Mouse (Mus musculus) liver, postnatal 0 days (tissue): ENCODE data around the gene Tfdp1. TPM values are rescaled to one million over a fixed set of nuclear protein-coding genes. Genes with fewer than 3 reads are reported as not detected.

Experiments used
- ATAC-seq: fragments of 200-750 bp; cut with Nextera tagmentation; 2 replicates; pipeline ENCODE4 v1.8.0; 2017; ENCODE audit warnings: mild to moderate bottlenecking, moderate library complexity
- DNase-seq: peaks from one replicate; pipeline ENCODE4 v3.0.0-alpha.2; 2016
- H3K27ac ChIP-seq: fragments of 300-500 bp; sonication (generic); 2 replicates; pipeline ENCODE4 v1.5.1; 2014; ENCODE audit warnings: antibody characterized with exemption, moderate library complexity, mild to moderate bottlenecking, low read depth
- H3K27me3 ChIP-seq: fragments of 300-500 bp; sonication (generic); 2 replicates; pipeline ENCODE4 v1.6.1; 2014; ENCODE audit warnings: low read length, control low read depth, mixed read lengths; ENCODE audit not compliant: insufficient read depth
- H3K36me3 ChIP-seq: fragments of 300-500 bp; sonication (generic); replicated peaks from 2 replicates; pipeline ENCODE4 v1.6.1; 2014; ENCODE audit warnings: mild to moderate bottlenecking, control low read depth, low read length, moderate library complexity, mixed read lengths; ENCODE audit not compliant: insufficient read depth
- H3K4me1 ChIP-seq: fragments of 300-500 bp; sonication (generic); 2 replicates; pipeline ENCODE4 v1.6.1; 2014; ENCODE audit warnings: antibody characterized with exemption, mild to moderate bottlenecking, control low read depth; ENCODE audit not compliant: insufficient read depth
- H3K4me2 ChIP-seq: fragments of 300-500 bp; sonication (generic); 2 replicates; pipeline ENCODE4 v1.6.1; 2014; ENCODE audit warnings: low read depth, mild to moderate bottlenecking, low read length, moderate library complexity, mixed read lengths
- H3K4me3 ChIP-seq: fragments of 300-500 bp; sonication (generic); 2 replicates; pipeline ENCODE4 v1.5.1; 2014; ENCODE audit warnings: low read depth, low read length
- H3K9ac ChIP-seq: fragments of 300-500 bp; sonication (generic); replicated peaks from 2 replicates; pipeline ENCODE4 v1.6.1; 2014; ENCODE audit warnings: mild to moderate bottlenecking, moderate library complexity
- H3K9me3 ChIP-seq: fragments of 300-500 bp; sonication (generic); 2 replicates; pipeline ENCODE4 v1.6.1; 2016; ENCODE audit warnings: mild to moderate bottlenecking, control low read depth, low read length, mixed read lengths
- CTCF ChIP-seq: sonication (generic); IDR thresholded peaks from 2 replicates; pipeline ENCODE4 v1.5.1; 2016; ENCODE audit warnings: antibody characterized with exemption, low read depth
- EP300 ChIP-seq: IDR thresholded peaks from 2 replicates; pipeline ENCODE4 v1.6.1; 2016; ENCODE audit warnings: antibody characterized with exemption, low read depth, mild to moderate bottlenecking
- WGBS: fragments of 180-500 bp; shearing (Covaris S2); extraction: QIAGEN DNeasy Blood & Tissue Kit; methylation state at CpG from one replicate; pipeline ENCODE4 v1.1.7; 2014; ENCODE audit not compliant: insufficient replicate concordance; 5-methylcytosine and 5-hydroxymethylcytosine counted together
- polyA plus RNA-seq: library from polyadenylated mRNA; unstranded; fragments of >200 nt; fragmentation: Nextera tagmentation; extraction: Ambion mirVana; gene quantifications from 2 replicates; pipeline ENCODE4 v1.2.1, GENCODE M21; 2015

Gene Tfdp1
- polyA plus RNA-seq, 1 experiment from 2014 or later = 52.5 TPM

DNA sequence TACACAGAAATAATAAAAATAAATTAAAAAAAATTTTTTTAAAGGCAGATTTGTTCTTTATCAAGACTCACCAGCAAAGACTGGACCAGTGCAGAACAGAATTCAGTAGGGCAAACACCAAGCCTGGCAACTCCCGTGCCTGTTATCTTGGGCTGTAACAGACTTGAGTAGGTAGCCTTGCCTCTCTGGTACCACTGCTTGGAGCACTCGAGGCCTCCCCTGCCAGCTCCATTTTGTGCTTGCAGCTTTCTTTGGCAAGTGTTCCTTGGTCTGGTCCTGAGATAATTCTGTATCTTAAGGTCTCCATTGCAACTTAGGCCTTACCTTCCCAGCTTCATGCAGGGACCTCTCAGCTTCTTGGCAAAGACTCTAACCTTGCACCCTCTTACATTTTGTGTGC, 3.8 kb downstream of the Tfdp1 start:
- no peak for TF ChIP-seq CTCF
- TF ChIP-seq EP300 = no peak
- no peak for DNase-seq
- Histone ChIP-seq H3K4me1 (peaks cover 29% of the 10 kb centered on the region), H3K4me3 (no peak overlapping the region), H3K36me3 (peaks cover 63% of the 10 kb centered on the region), H3K9ac (no peak overlapping the region), H3K9me3 (no peaks in the 10 kb centered on the region), H3K27ac (no peak overlapping the region), H3K27me3 (no peaks in the 10 kb centered on the region), H3K4me2 (no peak overlapping the region)
- WGBS = 47% methylated on average over 2 of the region's 2 CpGs
- no peak for ATAC-seq

DNA sequence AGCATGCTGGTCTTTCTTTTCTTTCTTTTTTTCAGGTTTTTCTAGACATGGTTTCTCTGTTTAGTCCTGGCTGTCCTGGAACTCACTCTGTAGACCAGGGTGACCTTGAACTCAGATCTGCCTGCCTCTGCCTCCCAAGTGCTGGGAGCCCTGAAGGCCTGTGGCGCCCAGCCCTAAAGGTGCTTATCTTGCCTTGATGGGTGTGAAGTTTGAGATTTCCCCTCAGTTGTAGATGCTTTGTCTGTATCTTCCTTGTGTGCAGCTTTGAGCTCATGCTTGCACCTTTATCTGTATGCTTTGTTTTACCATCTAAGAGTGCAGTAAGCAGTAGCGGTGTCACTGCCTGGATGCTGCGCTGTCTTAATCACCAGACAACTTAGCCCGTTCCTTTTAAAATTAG, 4.6 kb downstream of the Tfdp1 start:
- Histone ChIP-seq H3K27ac (no peak overlapping the region), H3K27me3 (no peaks in the 10 kb centered on the region), H3K36me3 (peaks cover 71% of the 10 kb centered on the region), H3K4me2 (no peak overlapping the region), H3K4me3 (no peak overlapping the region), H3K9me3 (no peaks in the 10 kb centered on the region), H3K9ac (no peak overlapping the region), H3K4me1 (peaks cover 22% of the 10 kb centered on the region)
- DNase-seq = no peak
- TF ChIP-seq EP300 (0 out of 2 replicates have a peak, but pooled peaks have one; percentile 14), CTCF (no peak)
- no peak for ATAC-seq
- WGBS = 65% methylated on average over 4 of the region's 4 CpGs

DNA sequence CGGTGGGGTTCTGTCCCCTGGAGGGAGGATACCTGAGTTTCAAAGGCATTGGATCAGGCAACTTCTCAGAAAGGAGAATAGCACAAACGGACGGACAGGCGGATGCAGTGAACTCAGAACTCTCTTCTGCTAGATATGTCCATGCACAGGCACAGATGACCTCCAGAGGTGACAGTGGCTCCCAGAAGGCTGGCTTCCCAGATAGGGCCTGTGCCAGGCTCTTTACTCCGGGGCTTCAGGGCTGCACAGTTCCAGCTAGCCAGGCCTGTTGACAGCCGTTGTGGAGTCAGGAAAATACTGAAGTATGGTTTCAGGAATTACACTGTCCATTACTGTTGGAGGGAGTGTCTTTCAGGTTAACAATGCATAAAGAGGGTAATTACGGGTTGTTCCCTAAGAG, 11.5 kb downstream of the Tfdp1 start:
- Histone ChIP-seq H3K27me3 (no peaks in the 10 kb centered on the region), H3K36me3 (peaks cover 72% of the 10 kb centered on the region), H3K4me1 (peaks cover 38% of the 10 kb centered on the region), H3K9ac (no peak overlapping the region), H3K9me3 (no peaks in the 10 kb centered on the region), H3K4me3 (no peak overlapping the region), H3K27ac (no peak overlapping the region), H3K4me2 (no peak overlapping the region)
- 77% methylated on average over 7 of the region's 7 CpGs for WGBS
- ATAC-seq (no peak), DNase-seq (no peak)
- TF ChIP-seq EP300 = no peak
- TF ChIP-seq CTCF = no peak

DNA sequence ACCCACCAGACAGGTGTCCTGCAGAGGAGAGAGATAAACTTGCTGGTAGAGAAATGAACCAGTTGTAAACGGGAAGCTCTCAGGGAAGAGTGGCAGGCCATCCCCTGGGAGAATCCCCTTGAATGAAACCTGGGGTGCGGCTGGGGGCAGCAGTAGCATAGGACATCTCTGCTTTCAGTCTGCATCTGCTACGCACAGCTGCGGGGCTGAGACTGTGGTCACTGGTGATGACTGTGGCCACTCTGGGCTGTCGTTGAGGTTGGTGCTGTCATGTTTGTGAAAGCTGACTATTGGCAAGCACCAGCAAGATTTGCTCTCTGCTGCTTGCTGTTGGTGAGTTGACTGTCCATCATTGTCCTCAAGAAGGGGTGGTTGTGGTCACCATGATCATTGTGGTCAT, 13.0 kb downstream of the Tfdp1 start:
- H3K36me3 ChIP-seq = peaks cover 72% of the 10 kb centered on the region

DNA sequence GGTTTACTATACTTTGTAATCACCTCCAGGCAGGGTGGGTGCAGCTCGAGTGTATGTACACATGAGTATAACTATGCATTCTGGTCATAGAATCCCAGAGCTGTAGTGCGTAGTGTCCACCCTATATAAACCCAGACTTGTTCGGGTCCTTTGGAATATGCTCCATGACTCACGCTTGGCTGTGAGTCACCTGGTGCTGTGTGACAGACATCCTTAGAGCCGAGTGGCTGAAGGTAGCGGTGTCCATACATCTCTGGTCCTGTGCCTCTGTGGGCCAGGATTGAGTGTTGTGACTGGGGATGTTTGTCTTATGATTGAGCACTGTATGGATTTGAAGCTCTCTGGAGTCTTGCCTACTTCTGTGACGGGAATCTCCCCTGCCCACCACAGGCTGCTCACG, 14.1 kb downstream of the Tfdp1 start:
- Histone ChIP-seq H3K27ac (peak overlapping the region; percentile 87), H3K9me3 (no peaks in the 10 kb centered on the region), H3K9ac (peak overlapping the region; percentile 41), H3K36me3 (peaks cover 73% of the 10 kb centered on the region), H3K4me1 (peaks cover 41% of the 10 kb centered on the region), H3K4me3 (no peak overlapping the region), H3K4me2 (peak overlapping the region; percentile 39), H3K27me3 (no peaks in the 10 kb centered on the region)
- 75% methylated on average over 8 of the region's 8 CpGs for WGBS
- no peak for ATAC-seq
- TF ChIP-seq EP300 = no peak
- TF ChIP-seq CTCF = no peak
- DNase-seq = no peak

More for the DNA sequence above, 13.0 kb downstream of the Tfdp1 start:
- Histone ChIP-seq H3K4me1 (peaks cover 41% of the 10 kb centered on the region), H3K27ac (no peak overlapping the region), H3K9me3 (no peaks in the 10 kb centered on the region), H3K27me3 (no peaks in the 10 kb centered on the region), H3K4me2 (no peak overlapping the region; the same call in 1 of the 2 replicates), H3K4me3 (no peak overlapping the region), H3K9ac (no peak overlapping the region)
- TF ChIP-seq EP300 = no peak
- no peak for TF ChIP-seq CTCF
- DNase-seq = no peak
- 62% methylated on average over 5 of the region's 5 CpGs for WGBS
- no peak for ATAC-seq

DNA sequence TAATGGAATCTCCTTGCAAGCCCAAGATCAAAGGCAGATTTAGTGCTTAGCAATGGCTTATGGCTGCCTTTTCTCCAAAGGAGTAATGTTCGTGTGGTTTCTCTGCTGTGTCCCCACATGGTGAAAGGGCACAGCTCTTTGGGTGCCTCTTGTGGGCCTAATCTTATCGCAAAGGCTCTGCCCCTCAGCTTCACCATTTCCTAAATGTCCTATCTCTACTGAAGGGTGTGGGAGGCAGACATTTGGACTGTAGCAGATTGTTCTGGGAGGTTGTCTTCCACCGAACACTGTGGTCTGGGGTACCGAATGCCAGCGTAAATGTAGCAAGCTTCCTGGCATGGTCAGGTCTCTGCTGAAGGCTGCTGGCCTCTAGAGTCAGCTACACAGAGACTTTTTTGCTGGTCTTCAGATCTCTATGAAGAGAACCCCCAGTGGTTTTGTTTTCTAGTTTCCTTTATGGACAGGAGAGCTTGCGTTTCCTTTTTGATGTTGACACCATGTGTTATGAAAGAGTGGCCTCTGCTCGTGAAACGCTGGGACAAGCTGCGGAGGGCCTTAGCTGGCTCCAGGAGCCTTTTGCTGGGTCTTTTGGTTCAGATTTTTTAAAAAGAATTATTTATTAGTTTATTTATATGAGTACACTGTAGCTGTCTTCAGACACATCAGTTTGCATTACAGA, 14.7 kb downstream of the Tfdp1 start:
- peak overlapping the region; percentile 41 for H3K9ac ChIP-seq
- peak overlapping the region; percentile 39 for H3K4me2 ChIP-seq
- no peak overlapping the region for H3K4me3 ChIP-seq
- 0 out of 2 replicates have a peak, but pooled peaks have one; percentile 63 for TF ChIP-seq EP300
- TF ChIP-seq CTCF = no peak
- 35% methylated on average over 9 of the region's 9 CpGs for WGBS
- H3K27me3 ChIP-seq = no peaks in the 10 kb centered on the region
- H3K4me1 ChIP-seq = peaks cover 41% of the 10 kb centered on the region
- ATAC-seq = peak; percentile 71
- peaks cover 71% of the 10 kb centered on the region for H3K36me3 ChIP-seq
- DNase-seq = no peak
- H3K9me3 ChIP-seq = no peaks in the 10 kb centered on the region
- peak overlapping the region; percentile 87 for H3K27ac ChIP-seq
